ENCODE assay signal across 8 mouse cellular contexts in genomic region chr8:109778280-109778977, GRCm38 (mm10). TPM values are rescaled to one million over a fixed set of nuclear protein-coding genes. Genes with fewer than 3 reads are reported as not detected.
DNase-seq lines count a peak whose midpoint lies in the region; ATAC-seq and TF ChIP-seq lines count a peak whose summit lies in the region.

TSS of gene Ap1g1 (plus strand) at chr8:109778554.

- H3K4me1 ChIP-seq in erythroblast, embryonic 14.5 days (ENCODE audit: control insufficient read depth): peaks cover 34% of the 10 kb centered on the region
- H3K4me1 ChIP-seq in heart, embryonic 11.5 days (ENCODE audit: control insufficient read depth, insufficient read depth, low read length): peaks cover 4% of the 10 kb centered on the region
- H3K4me1 ChIP-seq in kidney, embryonic 16.5 days (ENCODE audit: insufficient read depth, low read length): peaks cover 18% of the 10 kb centered on the region
- H3K4me1 ChIP-seq in liver, adult 2 months (ENCODE audit: control insufficient read depth, insufficient read depth, low read length): peaks cover 13% of the 10 kb centered on the region

- H3K4me2 ChIP-seq in heart, embryonic 11.5 days: peak within 1 kb of the TSS; percentile 94
- peak within 1 kb of the TSS; percentile 98 for H3K4me2 ChIP-seq in kidney, embryonic 16.5 days (replicated peaks; ENCODE audit: low read depth, low read length)
- peak within 1 kb of the TSS; percentile 82 for H3K4me2 ChIP-seq in myocyte (ENCODE audit: low read depth)

- peak; percentile 97 for ATAC-seq in heart, embryonic 11.5 days (replicated peaks; ENCODE audit: insufficient number of reproducible peaks, low FRiP score, low TSS enrichment)
- peak; percentile 100 for ATAC-seq in kidney, embryonic 16.5 days (ENCODE audit: low FRiP score, low TSS enrichment)

- no peaks in the 10 kb centered on the region for H3K27me3 ChIP-seq in C2C12 (ENCODE audit: control insufficient read depth, insufficient read depth, insufficient read length)
- peaks cover 30% of the 10 kb centered on the region for H3K27me3 ChIP-seq in erythroblast, embryonic 14.5 days (ENCODE audit: control insufficient read depth)
- no peaks in the 10 kb centered on the region; the same call in 1 of the 2 replicates for H3K27me3 ChIP-seq in heart, embryonic 11.5 days (ENCODE audit: control insufficient read depth, insufficient read depth, low read length)
- H3K27me3 ChIP-seq in kidney, embryonic 16.5 days (ENCODE audit: insufficient read depth, low read length): 0 out of 2 replicates have a peak, but pooled peaks cover 3% of the 10 kb centered on the region
- no peaks in the 10 kb centered on the region for H3K27me3 ChIP-seq in liver, adult 2 months (ENCODE audit: control insufficient read depth, insufficient read depth, low read length)
- no peaks in the 10 kb centered on the region for H3K27me3 ChIP-seq in myocyte (ENCODE audit: control insufficient read depth, insufficient read depth, insufficient read length)
- H3K27me3 ChIP-seq in splenic B cell, adult 2 months (ENCODE audit: control insufficient read depth, insufficient read depth, low read length, poor library complexity, severe bottlenecking): no peaks in the 10 kb centered on the region

- under 1% methylated on average over 63 of the region's 64 CpGs for WGBS in heart, embryonic 11.5 days (ENCODE audit: insufficient replicate concordance)
- under 1% methylated on average over 59 of the region's 64 CpGs for whole genome bisulfite sequencing in kidney, embryonic 16.5 days
- under 1% methylated on average over 64 of the region's 64 CpGs for WGBS in liver, adult 2 months

- no peaks in the 10 kb centered on the region for H3K9me3 ChIP-seq in erythroblast, embryonic 14.5 days (ENCODE audit: control insufficient read depth, low read length)
- H3K9me3 ChIP-seq in heart, embryonic 11.5 days (replicated peaks; ENCODE audit: control insufficient read depth, low read length): no peaks in the 10 kb centered on the region
- H3K9me3 ChIP-seq in kidney, embryonic 16.5 days (ENCODE audit: low read length): no peaks in the 10 kb centered on the region

- H3ac ChIP-seq in C2C12 (ENCODE audit: control insufficient read depth, insufficient read length, low read depth) (peak within 1 kb of the TSS; percentile 93), myocyte (ENCODE audit: control insufficient read depth, insufficient read length) (peak within 1 kb of the TSS; percentile 60)

- peaks cover 44% of the 10 kb centered on the region for H3K79me3 ChIP-seq in C2C12 (ENCODE audit: low read depth)

- H3K36me3 ChIP-seq in C2C12 (ENCODE audit: control insufficient read depth, insufficient read depth): no peaks in the 10 kb centered on the region
- no peaks in the 10 kb centered on the region; the same call in 1 of the 2 replicates for H3K36me3 ChIP-seq in erythroblast, embryonic 14.5 days (ENCODE audit: control insufficient read depth)
- no peaks in the 10 kb centered on the region for H3K36me3 ChIP-seq in heart, embryonic 11.5 days (ENCODE audit: control insufficient read depth, insufficient read depth, low read length)
- no peaks in the 10 kb centered on the region for H3K36me3 ChIP-seq in kidney, embryonic 16.5 days (ENCODE audit: insufficient read depth, low read length)
- H3K36me3 ChIP-seq in liver, adult 2 months (ENCODE audit: control insufficient read depth, insufficient read depth, low read length): no peaks in the 10 kb centered on the region
- H3K36me3 ChIP-seq in myocyte (ENCODE audit: control insufficient read depth, insufficient read depth): no peaks in the 10 kb centered on the region
- no peaks in the 10 kb centered on the region for H3K36me3 ChIP-seq in splenic B cell, adult 2 months (ENCODE audit: control insufficient read depth, insufficient read depth, low read length, poor library complexity, severe bottlenecking)

- TF ChIP-seq CTCF in C2C12 (IDR thresholded peaks at IDR 0.05; ENCODE audit: control insufficient read depth, insufficient read depth, insufficient read length): no peak
- no peak for TF ChIP-seq CTCF in brain, embryonic 14.5 days (IDR thresholded peaks at IDR 0.05; ENCODE audit: borderline replicate concordance, extremely low read depth, insufficient read depth, insufficient read length)
- TF ChIP-seq CTCF in liver, adult 2 months (IDR thresholded peaks at IDR 0.05; ENCODE audit: low read depth, low read length): no peak

- H3K27ac ChIP-seq in heart, embryonic 11.5 days (ENCODE audit: low read depth, low read length): peak within 1 kb of the TSS; percentile 99
- peak within 1 kb of the TSS; percentile 98 for H3K27ac ChIP-seq in kidney, embryonic 16.5 days (ENCODE audit: low read length)
- H3K27ac ChIP-seq in liver, adult 2 months (replicated peaks; ENCODE audit: insufficient read depth, low read depth, low read length): peak within 1 kb of the TSS; percentile 86

- TF ChIP-seq POLR2A in brain, embryonic 14.5 days (IDR thresholded peaks at IDR 0.05; ENCODE audit: borderline replicate concordance, extremely low read depth, insufficient read depth, insufficient read length, poor library complexity, severe bottlenecking): peak; percentile 69; the same call in 1 of the 2 replicates
- 0 out of 2 replicates have a peak, but pooled peaks have one; percentile 50 for TF ChIP-seq POLR2A in liver, adult 2 months (IDR thresholded peaks at IDR 0.05; ENCODE audit: extremely low read depth, insufficient read depth, low read length)
- peak; percentile 51 for TF ChIP-seq POLR2A in myocyte (IDR thresholded peaks at IDR 0.05; ENCODE audit: insufficient read length, low read depth)

- peak; percentile 100 for DNase-seq in brain, embryonic 14.5 days (ENCODE audit: low read depth)
- DNase-seq in liver, adult 2 months (ENCODE audit: extremely low read depth, low read depth, low spot score): peak; percentile 87
- DNase-seq in splenic B cell, adult 2 months (ENCODE audit: low read depth, low spot score): peak; percentile 98

- H3K4me3 ChIP-seq in C2C12 (ENCODE audit: insufficient read depth, poor library complexity, severe bottlenecking) (peak within 1 kb of the TSS; percentile 94), myocyte (peak within 1 kb of the TSS; percentile 89)
- peak within 1 kb of the TSS; percentile 97 for H3K4me3 ChIP-seq in erythroblast, embryonic 14.5 days (replicated peaks)
- H3K4me3 ChIP-seq in heart, embryonic 11.5 days (ENCODE audit: low read depth, low read length): peak within 1 kb of the TSS; percentile 99
- peak within 1 kb of the TSS; percentile 98 for H3K4me3 ChIP-seq in kidney, embryonic 16.5 days (ENCODE audit: low read length)
- peak within 1 kb of the TSS; percentile 84 for H3K4me3 ChIP-seq in liver, adult 2 months (ENCODE audit: insufficient read depth, low read depth, low read length)

- H3K79me2 ChIP-seq in C2C12 (ENCODE audit: control insufficient read depth, insufficient read depth) (peaks cover 49% of the 10 kb centered on the region), myocyte (ENCODE audit: control insufficient read depth, insufficient read depth) (peaks cover 47% of the 10 kb centered on the region)
- peaks cover 25% of the 10 kb centered on the region; the same call in 1 of the 2 replicates for H3K79me2 ChIP-seq in liver, adult 2 months (ENCODE audit: control insufficient read depth, insufficient read depth, low read length)

- H3K9ac ChIP-seq in heart, embryonic 11.5 days (ENCODE audit: low read depth, low read length): peak within 1 kb of the TSS; percentile 97
- peak within 1 kb of the TSS; percentile 96 for H3K9ac ChIP-seq in kidney, embryonic 16.5 days (replicated peaks; ENCODE audit: low read length)
- peak within 1 kb of the TSS; percentile 86 for H3K9ac ChIP-seq in liver, adult 2 months (ENCODE audit: low read depth, low read length)

TF ChIP-seq in C2C12, 6 proteins besides CTCF, POLR2A, EP300 and RAD21:
- TF ChIP-seq FOSL1 (IDR thresholded peaks at IDR 0.05; ENCODE audit: insufficient read depth, low read length, poor library complexity, severe bottlenecking): no peak
- peak; percentile 66 for TF ChIP-seq USF1 (IDR thresholded peaks at IDR 0.05; ENCODE audit: low read depth)
- TF ChIP-seq CEBPB (IDR thresholded peaks at IDR 0.05; ENCODE audit: low read depth): no peak
- no peak for TF ChIP-seq MYOG (IDR thresholded peaks at IDR 0.05; ENCODE audit: control insufficient read depth, extremely low read depth, insufficient read length)
- TF ChIP-seq MYOD1 (IDR thresholded peaks at IDR 0.05; ENCODE audit: control insufficient read depth, insufficient read length, low read depth): no peak
- no peak for TF ChIP-seq MAX (IDR thresholded peaks at IDR 0.05)

TF ChIP-seq in myocyte, 11 proteins besides CTCF, POLR2A, EP300 and RAD21:
- peak; percentile 24 for TF ChIP-seq REST (IDR thresholded peaks at IDR 0.05; ENCODE audit: insufficient read depth, insufficient read length)
- TF ChIP-seq POLR2AphosphoS2 (IDR thresholded peaks at IDR 0.05; ENCODE audit: insufficient read length, low read depth): no peak
- TF ChIP-seq MAX (IDR thresholded peaks at IDR 0.05; ENCODE audit: low read depth): no peak
- peak in 2 of 3 experiments; percentile 16 to 71 for TF ChIP-seq MYOG (IDR thresholded peaks at IDR 0.05; ENCODE audit: control insufficient read depth in 1 of 3, insufficient read depth in 1 of 3, insufficient read length in 2 of 3, low read depth in 2 of 3)
- TF ChIP-seq USF1 (IDR thresholded peaks at IDR 0.05; ENCODE audit: low read depth): peak; percentile 58
- peak in 1 of 3 experiments; percentile 26 for TF ChIP-seq MYOD1 (IDR thresholded peaks at IDR 0.05; ENCODE audit: control insufficient read depth in 1 of 3, insufficient read length in 2 of 3, low read depth in 2 of 3)
- peak; percentile 49 for TF ChIP-seq SRF (IDR thresholded peaks at IDR 0.05; ENCODE audit: control insufficient read depth, insufficient read length, low read depth)

RNA-seq across cellular contexts. Expression of gene Ap1g1, which starts in this region (rescaled TPM):
- polyA plus RNA-seq in C2C12 (2012; fragmentation: generic; extraction: Trizol) (25.6 TPM), myocyte (2012; fragmentation: generic; extraction: Trizol) (21.1 TPM)
- 81.8 and 100 TPM in 2 replicates for polyA plus RNA-seq in brain, embryonic 14.5 days (2012; rRNA removed)
- 0.16 and 0.26 TPM in 2 replicates for polyA plus RNA-seq in erythroblast, embryonic 14.5 days (2012)
- 22.1 and 35.4 TPM in 2 replicates for polyA plus RNA-seq in heart, embryonic 11.5 days (2014; fragmentation: Nextera tagmentation; extraction: Ambion mirVana)
- 46.6 and 53.6 TPM in 2 replicates for polyA plus RNA-seq in kidney, embryonic 16.5 days (2015; fragmentation: Nextera tagmentation; extraction: Ambion mirVana)
- 54.8 and 57.8 TPM in 2 replicates for total RNA-seq in liver, adult 2 months (2014; rRNA removed)
- polyA plus RNA-seq in liver, adult 2 months (2012; rRNA removed): 28.0 and 28.2 TPM in 2 replicates

Comparison
In these comparisons a context has a peak if more than half of its experiments do, and no peak if none do; other contexts are left out.
1. Peak in every context shown above with its lines: DNase-seq, ATAC-seq, H3K4me3 ChIP-seq and H3K27ac ChIP-seq.
2. RNA of gene Ap1g1 (polyA plus RNA-seq): 81.8 to 100 TPM in brain, embryonic 14.5 days, 46.6 to 53.6 TPM in kidney, embryonic 16.5 days, 28.0 to 28.2 TPM in liver, adult 2 months, 25.6 TPM in C2C12 (single experiment), 22.1 to 35.4 TPM in heart, embryonic 11.5 days and 21.1 TPM in myocyte (single experiment); 0.16 to 0.26 TPM in erythroblast, embryonic 14.5 days; every median in the first group is over 10 times any median in the second.